Comparison of ENCODE assay signal across 8 mouse cellular contexts in the genomic region with DNA sequence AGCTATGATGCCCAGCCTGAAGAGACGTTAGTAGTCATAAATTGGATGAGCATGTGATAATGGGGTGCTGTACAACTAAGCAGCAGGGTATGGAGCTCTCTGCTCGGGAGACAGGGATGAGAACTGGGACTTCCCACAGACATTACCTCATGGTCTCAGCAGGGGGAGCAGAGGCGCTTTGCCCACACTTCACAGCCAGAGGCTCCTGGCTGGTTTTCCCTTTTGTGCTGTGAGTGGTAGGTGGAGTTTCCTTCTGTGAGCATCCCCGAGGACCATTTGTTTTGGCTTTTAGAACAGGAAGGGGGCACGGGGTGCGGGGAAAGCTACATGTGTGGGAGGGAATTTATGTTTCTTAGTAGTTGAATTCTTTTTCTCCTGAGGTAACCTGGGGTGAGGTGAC.
DNase-seq lines count a peak whose midpoint lies in the region; ATAC-seq and TF ChIP-seq lines count a peak whose summit lies in the region.

No protein-coding gene starts in this region.

- peak; percentile 73 for ATAC-seq in lung, embryonic 15.5 days (ENCODE audit: borderline replicate concordance, extremely low read depth, low FRiP score, low TSS enrichment)

- DNase-seq in MEL (ENCODE audit: low read depth, low spot score): peak; percentile 36
- DNase-seq in cerebellum, adult 2 months: peak; percentile 42 to 44
- peak; percentile 68 for DNase-seq in forelimb bud, embryonic 11.5 days (ENCODE audit: low read depth, low spot score)
- peak; percentile 83 for DNase-seq in heart, postnatal 4 days
- peak; percentile 39 to 57 for DNase-seq in layer of hippocampus, adult 8-10 months (ENCODE audit: low spot score in 2 of 2)
- DNase-seq in right cerebral cortex, adult 2 months (ENCODE audit: low spot score in 2 of 2): peak; percentile 65 to 69
- no peak for DNase-seq in thymus, adult 18-20 months

- H3K4me2 ChIP-seq in lung, embryonic 15.5 days: peak overlapping the region; percentile 72

- H3K36me3 ChIP-seq in MEL (ENCODE audit: control insufficient read depth in 1 of 2, insufficient read depth in 2 of 2, low read length in 2 of 2): peaks cover 0 to 2% of the 10 kb centered on the region in 2 experiments; a peak in 1 of 4 replicates
- H3K36me3 ChIP-seq in lung, embryonic 15.5 days: no peaks in the 10 kb centered on the region

- no peak for TF ChIP-seq POLR2A in MEL (IDR thresholded peaks at IDR 0.05; ENCODE audit: control insufficient read depth in 1 of 2, insufficient read depth in 1 of 2, low read depth in 1 of 2, low read length in 2 of 2, poor library complexity in 1 of 2)
- no peak for TF ChIP-seq POLR2A in cerebellum, adult 2 months (IDR thresholded peaks at IDR 0.05; ENCODE audit: borderline replicate concordance, insufficient read depth, low read length)

- H3K4me3 ChIP-seq in MEL (ENCODE audit: control insufficient read depth in 1 of 2, insufficient read depth in 1 of 2, low read depth in 2 of 2, low read length in 2 of 2): no peak overlapping the region
- H3K4me3 ChIP-seq in cerebellum, adult 2 months (replicated peaks; ENCODE audit: insufficient read depth, low read depth, low read length): no peak overlapping the region
- H3K4me3 ChIP-seq in lung, embryonic 15.5 days: peak overlapping the region; percentile 34

- H3K27ac ChIP-seq in MEL (ENCODE audit: control insufficient read depth, low read depth, low read length): no peak overlapping the region
- H3K27ac ChIP-seq in cerebellum, adult 2 months (ENCODE audit: insufficient read depth, low read length): no peak overlapping the region
- H3K27ac ChIP-seq in lung, embryonic 15.5 days: peak overlapping the region; percentile 81

- H3K9me3 ChIP-seq in MEL (replicated peaks; ENCODE audit: insufficient read depth, low read length): no peaks in the 10 kb centered on the region
- no peaks in the 10 kb centered on the region for H3K9me3 ChIP-seq in lung, embryonic 15.5 days

- H3K9ac ChIP-seq in MEL (ENCODE audit: control insufficient read depth, low read depth, low read length, poor library complexity, severe bottlenecking): no peak overlapping the region
- H3K9ac ChIP-seq in lung, embryonic 15.5 days: no peak overlapping the region

- no peak for TF ChIP-seq EP300 in MEL (IDR thresholded peaks at IDR 0.05; ENCODE audit: low read depth in 1 of 2, low read length in 2 of 2)

- peaks cover 0 to 5% of the 10 kb centered on the region in 2 experiments; a peak in 1 of 4 replicates for H3K4me1 ChIP-seq in MEL (ENCODE audit: control insufficient read depth in 1 of 2, insufficient read depth in 2 of 2, low read length in 2 of 2)
- peaks cover 7% of the 10 kb centered on the region for H3K4me1 ChIP-seq in cerebellum, adult 2 months (ENCODE audit: control insufficient read depth, insufficient read depth, low read length)
- peaks cover 17% of the 10 kb centered on the region for H3K4me1 ChIP-seq in lung, embryonic 15.5 days

- 13% methylated on average over 6 of the region's 6 CpGs for WGBS in cerebellum, adult 2 months
- WGBS in lung, embryonic 15.5 days: under 1% methylated on average over 6 of the region's 6 CpGs

- H3K79me2 ChIP-seq in MEL (ENCODE audit: control insufficient read depth, insufficient read depth, low read length, poor library complexity): no peaks in the 10 kb centered on the region

- no peak; the same call in 1 of the 2 replicates for TF ChIP-seq RAD21 in MEL (IDR thresholded peaks at IDR 0.05; ENCODE audit: low read depth, low read length)

- peak in 2 of 3 experiments; percentile 37 to 40; a peak in 4 of 6 replicates for TF ChIP-seq CTCF in MEL (IDR thresholded peaks at IDR 0.05 in 2 of 3, conservative IDR thresholded peaks at IDR 0.05 in 1 of 3; ENCODE audit: control insufficient read depth in 1 of 3, insufficient read depth in 1 of 3, low read depth in 2 of 3, low read length in 3 of 3, poor library complexity in 1 of 3, severe bottlenecking in 1 of 3)
- TF ChIP-seq CTCF in cerebellum, adult 2 months (IDR thresholded peaks at IDR 0.05; ENCODE audit: borderline replicate concordance, insufficient read depth, low read depth, low read length): no peak

- H3K27me3 ChIP-seq in MEL (ENCODE audit: control insufficient read depth in 1 of 2, insufficient read depth in 2 of 2, low read length in 2 of 2): peaks cover 0 to 3% of the 10 kb centered on the region in 2 experiments; a peak in 2 of 4 replicates
- no peaks in the 10 kb centered on the region for H3K27me3 ChIP-seq in cerebellum, adult 2 months (ENCODE audit: control insufficient read depth, insufficient read depth, low read length)
- no peaks in the 10 kb centered on the region for H3K27me3 ChIP-seq in lung, embryonic 15.5 days

TF ChIP-seq in MEL, 35 proteins besides CTCF, POLR2A, EP300 and RAD21:
- TF ChIP-seq SMC3 (IDR thresholded peaks at IDR 0.05; ENCODE audit: low read depth, low read length) (peak; percentile 42), USF1 (IDR thresholded peaks at IDR 0.05; ENCODE audit: low read depth, low read length) (no peak), ZC3H11A (IDR thresholded peaks at IDR 0.05; ENCODE audit: low read depth, low read length) (0 out of 2 replicates have a peak, but pooled peaks have one; percentile 11)

Comparison
In these comparisons a context has a peak if more than half of its experiments do, and no peak if none do; other contexts are left out.
1. DNase-seq: peak in MEL (single experiment), cerebellum, adult 2 months (2 of 2), forelimb bud, embryonic 11.5 days (single experiment), heart, postnatal 4 days (single experiment), layer of hippocampus, adult 8-10 months (2 of 2) and right cerebral cortex, adult 2 months (2 of 2); none in thymus, adult 18-20 months (0 of 2).